Mouse (Mus musculus) heart, adult 11 months (tissue): Measurements from ENCODE around the gene Vps37d.

Experiments
- DNase-seq: peaks from one replicate; pipeline ENCODE4 v3.0.0; 2022

The Vps37d gene

GRCm38 (mm10) chr5:135077564-135078481, at the start of gene Vps37d:
Vps37d (minus strand) TSS chr5:135078266.
- DNase-seq = peak; percentile 99

- peak; percentile 91 for DNase-seq
Measured at GRCm38 (mm10) chr5:135127669-135128068, 49.6 kb upstream of the Vps37d start.

GRCm38 (mm10) chr5:135126121-135126520, 48.1 kb upstream of the Vps37d start:
- no peak for DNase-seq

DNA sequence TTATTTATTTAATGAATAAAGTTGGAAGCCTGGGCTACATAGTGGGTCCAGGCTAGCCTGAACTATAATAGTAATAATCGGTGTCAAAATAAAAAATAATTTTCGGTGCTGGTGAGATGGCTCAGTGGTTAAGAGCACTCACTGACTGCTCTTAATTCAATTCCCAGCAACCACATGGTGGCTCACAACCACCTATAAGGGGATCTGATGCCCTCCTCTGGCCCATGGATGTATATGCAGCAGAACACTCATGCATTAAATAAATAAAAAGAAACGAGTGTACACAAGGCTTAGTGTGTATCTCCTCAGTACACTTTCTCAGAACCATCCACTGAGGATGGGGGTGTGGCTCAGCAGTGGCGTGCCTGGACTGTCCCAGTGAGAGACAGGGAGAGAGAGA, 42.7 kb upstream of the Vps37d start:
- DNase-seq = no peak

GRCm38 (mm10) chr5:135118589-135119081, 40.6 kb upstream of the Vps37d start:
- DNase-seq = peak; percentile 97

DNA sequence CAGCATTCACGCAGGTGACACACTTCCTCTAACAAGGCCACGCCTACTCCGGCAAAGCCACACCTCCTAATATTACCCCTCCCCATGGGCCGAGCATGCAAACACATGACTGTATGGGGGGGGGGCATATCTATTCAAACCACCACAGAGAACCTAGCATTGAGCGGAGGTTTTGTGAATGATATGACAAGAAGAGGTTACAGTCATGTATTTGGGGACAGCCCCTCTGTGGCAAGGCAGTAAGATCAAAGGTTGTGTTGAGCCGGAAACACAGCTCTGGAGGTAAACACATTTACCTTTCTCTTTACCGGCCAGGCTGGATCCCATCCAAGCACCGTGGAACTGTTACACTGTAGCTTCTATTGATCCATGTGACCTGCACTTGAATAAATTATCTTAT, 37.2 kb upstream of the Vps37d start:
- DNase-seq = no peak

DNA sequence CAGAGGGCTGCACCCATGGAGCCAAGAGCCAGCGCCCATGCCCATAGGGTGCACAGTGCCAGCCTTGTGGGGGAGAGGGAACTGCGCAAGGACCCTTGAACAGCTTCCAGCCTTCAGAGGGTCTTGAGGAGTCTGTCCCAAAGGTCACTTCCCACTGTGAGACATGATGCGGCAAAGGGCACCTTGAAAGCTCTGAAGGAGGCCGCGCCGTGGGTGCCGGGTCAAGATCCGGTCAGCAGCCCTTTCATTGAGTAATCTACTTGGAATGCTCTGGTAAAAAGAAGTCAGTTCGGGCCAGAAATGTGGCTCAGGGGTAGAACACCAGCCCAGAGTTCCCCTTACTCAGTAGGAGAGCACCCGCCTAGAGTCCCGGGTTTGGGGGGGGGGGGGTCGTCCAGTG, 35.7 kb upstream of the Vps37d start:
- no peak for DNase-seq

- DNase-seq = no peak
Measured at GRCm38 (mm10) chr5:135109976-135110375, 31.9 kb upstream of the Vps37d start.

- DNase-seq = peak; percentile 93
Measured at GRCm38 (mm10) chr5:135109426-135109825, 31.4 kb upstream of the Vps37d start.

DNA sequence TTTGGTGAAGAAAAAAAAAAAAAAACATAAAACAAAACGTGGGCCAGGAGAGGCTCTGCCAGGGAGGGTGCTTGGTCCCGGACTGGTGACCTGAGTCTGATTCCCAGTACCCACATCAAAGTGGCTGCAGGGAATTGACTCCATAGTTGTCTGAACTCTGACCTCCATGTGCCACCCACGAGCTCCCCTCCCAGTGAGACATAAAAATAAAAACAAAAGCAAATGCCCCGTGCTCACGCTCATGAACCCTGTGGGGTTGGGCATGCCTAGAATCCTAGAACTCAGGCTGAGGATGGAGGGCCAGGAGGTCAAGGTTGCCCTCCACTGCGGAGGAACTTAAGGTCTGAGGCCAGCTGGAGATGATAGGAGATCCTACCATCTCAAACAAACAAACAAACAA, 31.0 kb upstream of the Vps37d start:
- DNase-seq = no peak

- peak; percentile 98 for DNase-seq
Measured at GRCm38 (mm10) chr5:135107521-135108501, 29.7 kb upstream of the Vps37d start.

GRCm38 (mm10) chr5:135106758-135107256, 28.7 kb upstream of the Vps37d start:
- DNase-seq = peak; percentile 99

DNA sequence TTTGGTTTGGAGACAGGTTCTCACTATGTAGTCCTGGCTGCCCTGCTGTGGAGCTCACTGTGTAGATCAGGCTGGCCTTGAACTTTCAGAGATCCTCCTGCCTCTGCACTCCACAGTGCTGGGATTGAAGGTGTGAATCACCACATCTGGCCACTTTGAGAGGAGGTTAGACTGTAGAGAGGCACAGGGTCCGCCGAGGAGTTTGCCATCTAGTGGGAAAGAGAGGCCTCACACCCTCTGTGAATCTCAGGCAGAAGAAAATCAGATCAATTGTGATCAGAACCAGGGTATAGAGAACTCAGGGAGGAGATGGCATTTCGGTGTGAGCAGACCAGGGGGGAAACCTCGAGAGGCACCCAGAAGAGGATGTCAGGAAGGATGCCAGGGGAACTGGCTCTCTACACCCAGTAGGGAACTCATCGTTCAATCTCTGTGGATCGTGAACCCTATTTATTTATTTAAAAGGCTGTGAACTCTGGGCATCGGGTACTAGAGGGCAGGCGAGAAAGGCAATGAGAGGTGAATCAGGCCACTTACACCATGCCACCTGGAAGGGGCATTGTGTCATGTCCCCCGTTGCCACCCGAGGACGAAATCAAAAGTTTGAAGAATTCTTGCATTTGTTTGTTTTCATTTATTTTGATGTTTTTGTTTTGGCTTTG, 26.1 kb upstream of the Vps37d start:
- no peak for DNase-seq

GRCm38 (mm10) chr5:135100981-135101380, 22.9 kb upstream of the Vps37d start:
- DNase-seq = no peak

- no peak for DNase-seq
Measured at GRCm38 (mm10) chr5:135089653-135090052, 11.6 kb upstream of the Vps37d start, which contains the start of gene Mlxipl. Mlxipl (plus strand) TSS chr5:135089890.

GRCm38 (mm10) chr5:135086871-135087270, 8.8 kb upstream of the Vps37d start:
- DNase-seq = no peak

GRCm38 (mm10) chr5:135080539-135080938, 2.5 kb upstream of the Vps37d start:
- no peak for DNase-seq

- no peak for DNase-seq
Measured at GRCm38 (mm10) chr5:135079578-135079977, 1.5 kb upstream of the Vps37d start.

- no peak for DNase-seq
Measured at GRCm38 (mm10) chr5:135078482-135078810, 380 bp upstream of the Vps37d start.

DNA sequence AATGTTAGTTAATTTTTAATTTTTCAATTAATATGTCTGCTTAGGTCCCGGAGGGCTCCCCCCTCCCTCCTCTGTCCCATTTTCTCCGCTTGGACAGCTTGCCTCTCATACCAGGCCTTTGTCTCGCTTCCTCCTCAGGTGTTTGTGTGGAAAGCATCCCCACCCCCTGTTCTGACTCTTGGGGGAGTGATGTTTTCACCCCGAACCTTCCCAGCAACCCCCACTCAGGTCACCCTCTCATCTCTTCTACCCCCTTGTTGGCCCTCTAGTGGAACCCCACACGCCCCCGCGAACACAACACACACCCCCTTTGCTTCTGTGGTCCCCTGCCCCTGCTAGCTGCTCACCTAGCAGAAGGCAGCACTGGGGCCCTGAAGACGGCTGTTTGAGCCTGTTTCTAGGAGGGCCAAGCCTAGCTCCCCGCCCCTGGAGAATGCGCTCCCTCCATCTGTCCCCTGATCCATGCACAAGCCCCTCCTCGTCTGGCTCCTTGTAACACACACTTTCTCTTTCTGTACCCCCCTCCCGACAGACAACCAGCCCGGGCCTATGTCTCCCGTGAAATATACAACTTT, 1.0 kb downstream of the Vps37d start:
- no peak for DNase-seq

DNA sequence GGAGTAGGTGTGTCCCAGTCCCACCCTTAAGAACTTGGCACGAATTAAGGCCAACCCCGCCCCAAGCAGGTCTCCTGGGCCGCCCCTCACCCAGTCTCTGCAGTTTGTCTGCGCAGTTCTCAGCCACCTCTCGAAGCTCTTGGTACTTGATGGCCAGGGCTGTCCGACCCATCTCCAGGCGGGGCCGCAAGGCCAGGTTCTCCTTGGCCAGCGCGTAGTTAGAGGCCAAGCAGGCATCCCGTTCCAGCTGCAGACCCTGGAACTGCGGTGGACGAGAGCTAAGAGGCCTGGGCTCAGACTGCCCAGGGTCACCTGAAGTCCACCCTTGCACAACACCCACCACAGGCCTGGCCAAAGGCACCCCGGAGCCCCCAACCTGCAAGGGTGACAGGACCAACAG, 1.7 kb downstream of the Vps37d start:
- peak; percentile 94 for DNase-seq

GRCm38 (mm10) chr5:135075655-135076054, 2.4 kb downstream of the Vps37d start:
- no peak for DNase-seq
